Mouse (Mus musculus): ENCODE data around the gene Mrps27.
A peak's percentile ranks its signal among the peaks of the same experiment; 100 is the strongest.

The Mrps27 gene

GRCm38 (mm10) chr13:99351596-99351995 is 7.0 kb downstream of the Mrps27 start:
- no peak for DNase-seq (ENCODE audit: low read depth, low spot score)

DNA sequence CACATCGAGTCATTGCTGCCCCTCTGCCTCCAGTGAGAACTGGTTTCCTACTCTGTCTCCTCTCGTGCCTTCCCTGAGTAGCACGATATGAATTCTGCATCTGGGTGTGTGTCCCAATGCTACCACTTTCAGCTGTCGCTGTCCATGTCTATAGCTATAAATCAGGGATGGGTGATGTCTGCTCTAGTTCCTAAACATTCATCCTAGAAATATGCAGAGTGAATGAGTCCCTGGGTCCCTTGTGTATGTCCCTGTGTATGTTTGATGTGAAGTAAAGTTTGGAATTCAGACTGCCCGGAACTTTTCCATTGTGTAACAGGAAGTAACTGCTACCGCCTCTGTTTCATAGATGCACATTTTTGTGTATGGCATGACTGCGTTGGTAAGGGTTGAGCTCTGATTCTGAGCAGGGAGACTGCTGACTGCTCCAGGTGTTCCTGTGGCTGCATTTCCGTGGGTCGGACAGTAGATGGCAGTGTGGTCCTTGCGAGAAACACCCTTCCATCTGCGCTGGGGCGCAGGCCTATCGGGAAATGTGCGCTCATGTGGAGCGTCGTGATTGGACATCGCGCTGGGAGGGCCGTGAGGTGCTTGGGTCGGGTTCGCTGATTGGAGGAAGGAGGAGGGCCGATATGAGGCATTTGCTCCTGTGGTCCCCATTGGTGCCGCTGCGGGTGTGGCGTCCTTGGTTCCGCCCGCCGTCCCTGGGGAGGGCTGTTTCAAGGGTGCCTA is 8.3 kb downstream of the Mrps27 start:
- peak; percentile 99 for DNase-seq (ENCODE audit: low read depth, low spot score)

DNA sequence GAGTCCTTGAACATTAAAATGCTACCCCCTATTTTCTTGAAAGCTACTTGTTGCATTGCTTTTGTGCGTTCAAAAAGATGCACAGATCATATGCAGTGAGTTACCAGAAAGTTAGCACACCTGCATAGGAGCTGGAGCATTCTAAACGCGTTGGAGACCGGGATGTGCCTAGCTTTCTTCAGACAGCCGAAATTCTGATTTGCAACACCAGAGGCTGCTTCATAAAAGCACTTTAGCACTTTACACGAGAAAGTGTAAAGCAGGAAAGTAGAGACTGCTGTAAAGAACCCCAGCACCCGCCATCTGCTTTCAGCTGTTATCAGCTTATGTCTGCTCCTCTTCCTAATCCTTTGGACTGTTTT is 8.9 kb downstream of the Mrps27 start:
- no peak for DNase-seq (ENCODE audit: low read depth, low spot score)

DNA sequence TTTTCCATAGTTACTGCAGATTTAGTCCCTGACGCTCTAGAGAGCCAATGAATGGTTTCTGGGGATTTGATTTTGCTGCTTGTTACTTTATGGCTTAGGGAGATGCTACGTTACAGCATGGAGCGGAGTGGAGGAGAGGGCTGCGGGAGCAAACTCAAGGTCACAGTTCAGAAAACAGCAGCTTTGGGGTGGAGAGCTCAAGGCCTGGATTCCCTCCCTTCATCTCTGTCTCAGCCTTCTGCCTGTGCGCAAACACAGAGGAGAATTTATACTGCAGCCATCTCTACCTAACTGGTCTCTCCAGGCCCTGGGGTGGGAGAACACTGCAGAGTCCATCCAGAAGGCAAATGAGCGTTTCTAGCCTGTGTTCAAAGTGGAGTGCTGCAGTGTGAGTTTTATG is 10.5 kb downstream of the Mrps27 start:
- DNase-seq (ENCODE audit: low read depth, low spot score), result no peak

- no peak for DNase-seq (ENCODE audit: low read depth, low spot score)
These were observed 11.3 kb downstream of the Mrps27 start for GRCm38 (mm10) chr13:99355861-99356260.

DNA sequence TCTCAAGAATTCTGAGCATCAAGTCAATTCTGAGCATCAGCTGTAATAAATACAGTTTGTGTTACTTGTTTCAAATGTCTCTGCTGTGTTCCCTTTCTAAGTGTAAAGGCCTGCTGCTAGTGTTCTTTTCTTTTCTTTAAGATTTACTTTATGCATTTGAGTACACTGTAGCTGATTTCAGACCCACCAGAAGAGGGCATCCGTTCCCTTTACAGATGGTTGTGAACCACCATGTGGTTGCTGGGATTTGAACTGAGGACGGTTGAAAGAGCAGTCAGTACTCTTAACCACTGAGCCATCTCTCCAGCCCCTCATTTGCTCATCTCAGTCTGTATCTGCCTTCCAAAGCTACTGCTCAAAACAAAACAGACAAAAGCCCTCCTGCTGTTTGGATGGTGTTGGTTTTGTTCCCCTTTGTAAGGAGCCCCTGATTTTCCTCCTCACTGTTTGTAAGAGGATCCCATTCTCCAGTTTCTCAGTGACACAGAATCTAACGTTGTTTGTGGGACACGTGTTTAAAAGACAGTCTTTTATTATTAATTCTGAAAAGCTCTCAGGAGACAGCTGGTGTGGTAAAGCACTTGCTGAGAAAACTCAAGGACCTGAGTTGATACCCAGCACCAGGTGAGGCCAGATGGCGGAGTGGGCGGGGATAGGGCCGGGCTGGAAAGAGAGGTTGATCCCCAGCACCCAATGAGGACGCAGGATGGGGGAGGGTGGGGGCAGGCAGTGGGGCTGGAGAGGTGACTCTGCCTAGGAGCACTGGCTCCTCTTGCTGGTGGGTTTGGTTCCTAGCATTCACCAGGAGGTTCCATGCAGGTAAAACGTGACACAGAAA is 12.1 kb downstream of the Mrps27 start:
- peak; percentile 59 for DNase-seq (ENCODE audit: low read depth, low spot score)

GRCm38 (mm10) chr13:99358921-99359320 is 14.3 kb downstream of the Mrps27 start:
- peak; percentile 85 for DNase-seq (ENCODE audit: low read depth, low spot score)

- DNase-seq (ENCODE audit: low read depth, low spot score), result peak; percentile 65
These were observed 19.3 kb downstream of the Mrps27 start for GRCm38 (mm10) chr13:99363866-99364265.

DNA sequence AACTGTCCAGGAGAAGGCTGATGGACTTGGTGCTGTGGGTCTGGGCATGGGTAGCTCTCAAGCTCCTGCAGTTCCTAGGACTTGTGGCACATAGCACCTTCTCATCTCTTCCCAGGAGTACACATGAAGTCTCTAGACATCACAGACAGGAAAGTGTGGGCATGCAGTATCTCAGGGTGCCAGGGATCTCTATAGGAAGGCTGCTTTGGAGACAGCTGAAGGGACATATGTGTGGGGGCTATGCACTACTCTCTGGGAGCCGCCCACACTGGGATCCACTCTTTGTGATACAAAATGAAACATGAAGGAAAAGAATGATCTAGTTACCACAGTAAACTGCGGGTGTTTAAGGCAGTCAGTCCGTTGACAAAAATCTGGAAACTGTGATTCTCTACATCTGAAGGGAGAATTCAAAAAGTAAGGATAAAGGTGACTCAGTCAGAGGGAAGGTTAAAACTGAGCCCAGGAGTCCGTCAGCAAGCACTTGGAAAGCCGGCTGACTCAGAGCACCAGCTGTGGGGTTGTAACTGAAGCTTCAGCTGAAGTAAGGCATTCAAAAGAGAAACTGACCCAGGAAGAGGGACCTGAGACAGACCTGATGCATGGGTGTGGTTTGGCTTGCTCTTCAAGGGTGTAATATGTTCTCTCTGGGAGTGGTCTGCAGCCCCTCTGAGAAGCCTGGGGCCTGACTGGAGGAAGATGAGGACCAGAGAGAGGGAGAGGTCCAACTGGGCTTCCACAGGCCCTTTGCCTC is 22.0 kb downstream of the Mrps27 start:
- peak; percentile 94 for DNase-seq (ENCODE audit: low read depth, low spot score)

DNA sequence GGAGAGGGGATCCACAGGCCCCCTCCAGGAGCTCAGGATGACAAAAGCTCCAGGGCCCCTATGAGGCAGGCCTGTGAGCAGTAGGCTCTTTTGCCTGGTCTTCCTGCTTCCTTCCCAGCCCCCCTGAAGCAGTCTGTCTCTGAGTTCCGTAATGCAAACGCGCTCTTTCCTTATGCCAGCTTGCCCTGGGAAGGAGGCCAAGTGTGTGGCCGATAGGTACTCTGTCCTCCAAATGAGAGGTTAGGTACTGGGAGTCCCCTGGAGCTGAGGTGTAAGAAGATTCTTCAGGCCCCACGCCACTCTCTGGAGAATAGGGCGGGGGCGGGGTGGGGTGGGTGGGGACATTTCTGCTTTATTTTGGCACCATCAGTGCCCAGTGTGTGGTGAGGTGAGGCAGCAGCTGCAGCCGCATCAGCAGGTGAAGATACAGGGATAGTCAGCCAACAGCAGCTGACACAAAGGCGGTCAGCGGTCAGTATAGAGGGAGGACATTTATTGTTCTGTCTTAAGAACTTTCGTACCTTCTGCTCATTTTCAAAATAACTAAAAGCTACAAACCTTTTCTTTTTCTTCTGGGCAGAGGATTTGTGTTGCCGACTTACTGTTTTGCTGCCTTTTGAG is 23.1 kb downstream of the Mrps27 start:
- peak; percentile 78 for DNase-seq (ENCODE audit: low read depth, low spot score)

DNA sequence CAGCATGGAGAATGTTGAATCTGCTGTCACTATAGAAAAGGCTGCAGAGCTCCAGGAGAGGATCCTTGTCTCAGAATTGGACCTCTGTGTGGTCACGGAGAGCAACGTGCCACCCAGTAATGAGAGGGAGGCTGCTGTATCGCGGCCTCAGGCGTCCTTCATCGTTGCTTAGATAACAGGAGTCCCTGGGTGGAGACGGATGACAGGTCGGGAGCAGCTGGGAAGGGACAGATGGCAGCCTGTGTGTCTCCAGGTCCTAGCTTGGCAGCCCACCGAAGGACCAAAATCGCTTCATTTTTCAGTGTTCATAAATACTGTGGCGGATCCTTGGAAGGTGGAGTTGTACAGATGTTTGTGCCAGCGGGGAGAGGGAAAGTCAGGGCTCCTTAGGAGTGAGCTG is 24.5 kb downstream of the Mrps27 start:
- peak; percentile 91 for DNase-seq (ENCODE audit: low read depth, low spot score)

GRCm38 (mm10) chr13:99371285-99371684 is 26.7 kb downstream of the Mrps27 start:
- no peak for DNase-seq (ENCODE audit: low read depth, low spot score)

- no peak for DNase-seq (ENCODE audit: low read depth, low spot score)
These were observed 29.1 kb downstream of the Mrps27 start for GRCm38 (mm10) chr13:99373684-99374083.

DNA sequence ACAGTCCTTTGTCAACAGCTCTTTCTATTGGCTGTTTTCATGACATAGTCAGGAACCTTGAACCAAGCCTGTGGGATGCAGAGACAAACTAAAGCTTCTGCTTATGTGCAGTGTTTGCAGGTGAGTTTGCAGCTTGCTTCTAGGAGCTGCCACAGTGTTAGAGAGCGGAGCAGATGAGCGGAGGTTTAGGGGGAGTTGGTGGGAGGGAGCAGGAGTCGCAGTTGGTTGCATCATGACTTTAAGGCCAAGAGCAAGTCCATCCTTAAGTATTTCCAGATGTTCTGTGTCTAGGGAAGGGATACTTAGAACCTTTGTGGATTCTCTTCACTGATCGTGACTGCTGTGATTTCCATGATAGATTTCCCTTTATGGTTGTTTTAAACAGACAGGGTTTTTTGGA is 29.6 kb downstream of the Mrps27 start:
- no peak for DNase-seq (ENCODE audit: low read depth, low spot score)

DNA sequence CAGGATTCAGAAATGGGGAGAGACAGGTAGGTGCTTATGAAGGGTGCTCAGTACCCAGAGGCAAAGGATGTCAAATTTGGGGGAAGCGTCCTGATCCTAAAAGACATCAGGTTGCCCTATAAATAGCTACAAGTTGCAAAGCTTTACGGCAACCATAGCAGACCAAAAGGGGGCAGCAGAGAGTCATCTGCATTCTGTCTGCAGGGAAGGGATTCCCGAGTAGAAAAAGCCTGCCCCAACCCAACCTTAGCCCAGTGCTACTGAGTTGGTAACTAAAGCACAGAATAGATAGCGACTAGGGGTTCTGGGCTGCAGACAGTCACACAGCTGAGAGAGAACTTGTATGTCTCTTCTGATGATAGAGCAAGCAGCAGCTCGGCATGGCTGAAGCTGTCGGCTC is 31.0 kb downstream of the Mrps27 start:
- peak; percentile 93 for DNase-seq (ENCODE audit: low read depth, low spot score)

DNA sequence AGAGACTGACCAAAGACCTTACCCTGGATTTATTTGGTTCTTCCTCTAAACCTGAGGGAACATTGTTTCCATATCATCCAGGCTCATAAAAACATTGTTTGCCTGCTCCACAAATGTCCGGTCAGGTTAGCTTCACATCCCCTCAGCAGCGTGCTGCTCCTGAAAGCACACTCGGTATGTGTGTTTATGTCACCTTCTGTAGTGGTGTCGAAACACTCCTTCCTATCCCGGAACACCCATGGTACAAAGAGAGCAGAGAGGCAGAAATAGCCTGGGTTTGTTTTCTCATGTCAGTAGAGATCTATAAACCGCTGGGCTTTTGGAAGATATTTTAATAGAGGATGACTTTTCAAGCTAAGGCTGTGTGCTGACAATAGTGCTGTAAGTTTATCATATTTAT is 32.5 kb downstream of the Mrps27 start:
- DNase-seq (ENCODE audit: low read depth, low spot score), result no peak

GRCm38 (mm10) chr13:99378223-99378622 is 33.6 kb downstream of the Mrps27 start:
- no peak for DNase-seq (ENCODE audit: low read depth, low spot score)

DNA sequence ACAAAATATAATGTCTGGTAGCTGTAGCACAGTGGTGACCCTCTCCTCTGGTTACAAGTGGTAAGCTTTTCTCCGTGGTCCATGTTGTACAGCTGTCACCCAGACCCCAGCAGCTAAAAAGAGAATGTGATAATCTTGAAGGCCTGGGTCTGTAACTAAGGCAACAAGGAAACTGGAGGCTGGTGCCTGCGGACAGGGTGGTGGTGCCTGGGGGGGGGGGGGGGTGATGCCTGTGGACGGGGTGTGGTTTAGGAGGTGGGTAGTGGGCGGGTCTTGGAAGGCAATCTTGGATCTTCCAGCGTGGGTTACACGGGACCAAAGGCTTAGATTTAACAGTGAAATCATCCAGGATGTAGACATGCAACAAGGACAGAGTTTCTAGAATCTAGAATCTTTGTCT is 37.8 kb downstream of the Mrps27 start:
- DNase-seq (ENCODE audit: low read depth, low spot score), result no peak

GRCm38 (mm10) chr13:99384555-99385203 is 40.1 kb downstream of the Mrps27 start:
- DNase-seq (ENCODE audit: low read depth, low spot score), result peak; percentile 52

GRCm38 (mm10) chr13:99385911-99386310 is 41.3 kb downstream of the Mrps27 start:
- no peak for DNase-seq (ENCODE audit: low read depth, low spot score)

DNA sequence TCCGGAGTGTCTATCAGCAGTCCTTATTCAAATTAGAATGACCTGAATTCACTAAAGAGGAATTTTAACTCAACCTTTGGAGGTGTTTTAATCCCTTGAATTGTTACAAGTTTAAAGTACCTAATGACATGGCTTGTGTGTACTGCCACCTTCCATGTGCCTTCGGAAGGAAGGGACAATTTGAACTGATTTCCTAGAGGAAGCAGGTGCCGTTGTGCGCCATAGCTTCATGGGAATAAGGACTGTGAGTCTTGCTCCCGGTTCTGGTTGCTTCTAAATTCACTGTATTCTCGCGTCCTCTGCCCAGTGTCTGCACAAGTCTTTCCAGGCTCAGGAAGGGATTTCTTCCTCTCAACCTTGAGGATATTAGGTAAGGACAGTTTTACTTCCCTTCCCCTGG is 41.8 kb downstream of the Mrps27 start:
- DNase-seq (ENCODE audit: low read depth, low spot score), result no peak

Measured in brain, adult 2 months (tissue).